In the genomic region with DNA sequence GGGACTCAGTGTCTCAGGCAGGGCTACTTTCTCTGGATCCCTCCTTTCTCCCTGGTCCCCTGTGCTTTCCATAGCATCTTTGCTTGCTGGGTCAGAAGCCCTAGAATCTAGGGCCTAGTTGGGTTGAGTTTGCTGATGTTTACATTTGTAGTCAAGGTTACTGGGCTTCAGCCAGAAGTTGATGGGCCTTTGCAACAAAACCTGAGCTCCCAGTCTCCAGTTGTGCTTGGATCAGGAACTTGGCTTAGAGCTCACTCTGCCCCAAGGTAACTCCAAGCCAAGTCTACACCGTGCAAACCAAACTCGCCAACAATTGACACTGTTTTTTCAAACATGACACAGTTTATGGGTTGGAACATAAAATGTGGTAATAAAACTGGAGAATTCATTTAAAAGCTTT, we compare ENCODE assay signal across 21 mouse cellular contexts.
DNase-seq lines count a peak whose midpoint lies in the region; ATAC-seq and TF ChIP-seq lines count a peak whose summit lies in the region.
"Had no signal": no experiment of that assay in that cellular context is flagged by ENCODE, and none has a peak within 500 bp of the region (broad histone marks: within the 10 kb centered on the region; RNA-seq: fewer than 3 reads in every experiment).

No protein-coding gene starts in this region.

- WGBS in heart, adult 2 months, result 39% methylated on average over 2 of the region's 2 CpGs
- 93% methylated on average over 2 of the region's 2 CpGs for WGBS in heart, embryonic 11.5 days (ENCODE audit: insufficient replicate concordance)
- 77% methylated on average over 2 of the region's 2 CpGs for WGBS in lung, embryonic 14.5 days
- WGBS in lung, postnatal 0 days, result 71% methylated on average over 2 of the region's 2 CpGs

- no peak for TF ChIP-seq POLR2A in heart, adult 2 months (IDR thresholded peaks at IDR 0.05; ENCODE audit: insufficient read depth, low read depth, low read length)

- H3K4me3 ChIP-seq in heart, adult 2 months, result no peak overlapping the region
- H3K4me3 ChIP-seq in heart, embryonic 11.5 days (ENCODE audit: low read depth, low read length), result no peak overlapping the region
- no peak overlapping the region for H3K4me3 ChIP-seq in lung, embryonic 14.5 days (ENCODE audit: low read depth, low read length)
- H3K4me3 ChIP-seq in lung, postnatal 0 days (ENCODE audit: low read depth, low read length), result no peak overlapping the region
- H3K4me3 ChIP-seq: forebrain, embryonic 13.5 days; heart, embryonic 10.5 days; myocyte; neural tube, embryonic 15.5 days had no signal

- no peaks in the 10 kb centered on the region for H3K9me3 ChIP-seq in heart, embryonic 11.5 days (replicated peaks; ENCODE audit: control insufficient read depth, low read length)
- no peaks in the 10 kb centered on the region for H3K9me3 ChIP-seq in lung, embryonic 14.5 days (ENCODE audit: low read depth, low read length)
- H3K9me3 ChIP-seq in lung, postnatal 0 days (ENCODE audit: low read length), result no peaks in the 10 kb centered on the region
- H3K9me3 ChIP-seq: forebrain, embryonic 13.5 days; heart, embryonic 10.5 days; neural tube, embryonic 15.5 days had no signal

- TF ChIP-seq EP300 in heart, adult 2 months (IDR thresholded peaks at IDR 0.05; ENCODE audit: insufficient read depth, low read depth, low read length), result no peak
- TF ChIP-seq EP300 in lung, postnatal 0 days (IDR thresholded peaks at IDR 0.05), result no peak

- H3K27ac ChIP-seq in heart, adult 2 months, result no peak overlapping the region; the same call in 1 of the 2 replicates
- H3K27ac ChIP-seq in heart, embryonic 11.5 days (ENCODE audit: low read depth, low read length), result no peak overlapping the region
- no peak overlapping the region for H3K27ac ChIP-seq in lung, embryonic 14.5 days (ENCODE audit: low read depth)
- H3K27ac ChIP-seq in lung, postnatal 0 days (ENCODE audit: low read length), result no peak overlapping the region
- H3K27ac ChIP-seq: forebrain, embryonic 13.5 days; heart, embryonic 10.5 days; macrophage; neural tube, embryonic 15.5 days had no signal

- ATAC-seq in heart, embryonic 11.5 days (replicated peaks; ENCODE audit: insufficient number of reproducible peaks, low FRiP score, low TSS enrichment), result no peak
- ATAC-seq in lung, embryonic 14.5 days (ENCODE audit: insufficient read depth), result no peak
- ATAC-seq in lung, postnatal 0 days, result no peak
- ATAC-seq: forebrain, embryonic 13.5 days; hindbrain, embryonic 16.5 days had no signal

- H3K4me1 ChIP-seq in heart, adult 2 months (ENCODE audit: control insufficient read depth, insufficient read depth, low read length), result peaks cover 5% of the 10 kb centered on the region; the same call in 1 of the 2 replicates
- no peaks in the 10 kb centered on the region for H3K4me1 ChIP-seq in heart, embryonic 11.5 days (ENCODE audit: control insufficient read depth, insufficient read depth, low read length)
- H3K4me1 ChIP-seq in lung, embryonic 14.5 days (ENCODE audit: insufficient read depth), result 0 out of 2 replicates have a peak, but pooled peaks cover 3% of the 10 kb centered on the region
- H3K4me1 ChIP-seq in lung, postnatal 0 days (ENCODE audit: insufficient read depth, low read depth, low read length), result no peaks in the 10 kb centered on the region
- H3K4me1 ChIP-seq: forebrain, embryonic 13.5 days; neural tube, embryonic 15.5 days had no signal

- no peaks in the 10 kb centered on the region for H3K27me3 ChIP-seq in heart, adult 2 months (ENCODE audit: control insufficient read depth, insufficient read depth, low read length)
- no peaks in the 10 kb centered on the region for H3K27me3 ChIP-seq in heart, embryonic 11.5 days (ENCODE audit: control insufficient read depth, insufficient read depth, low read length)
- no peaks in the 10 kb centered on the region for H3K27me3 ChIP-seq in lung, embryonic 14.5 days (ENCODE audit: insufficient read depth, low read length)
- H3K27me3 ChIP-seq in lung, postnatal 0 days (replicated peaks; ENCODE audit: insufficient read depth, low read length), result no peaks in the 10 kb centered on the region
- H3K27me3 ChIP-seq: forebrain, embryonic 13.5 days; neural tube, embryonic 15.5 days had no signal

- no peak overlapping the region for H3K4me2 ChIP-seq in heart, embryonic 11.5 days
- H3K4me2 ChIP-seq in lung, embryonic 14.5 days, result no peak overlapping the region
- H3K4me2 ChIP-seq in lung, postnatal 0 days (replicated peaks; ENCODE audit: low read depth, low read length), result no peak overlapping the region
- H3K4me2 ChIP-seq: forebrain, embryonic 13.5 days; liver, embryonic 11.5 days; neural tube, embryonic 15.5 days had no signal

- TF ChIP-seq CTCF in heart, adult 2 months (IDR thresholded peaks at IDR 0.05), result no peak
- TF ChIP-seq CTCF in lung, embryonic 14.5 days (IDR thresholded peaks at IDR 0.05; ENCODE audit: low read depth), result no peak
- TF ChIP-seq CTCF in lung, postnatal 0 days (IDR thresholded peaks at IDR 0.05), result no peak

- DNase-seq in heart, adult 2 months, result peak; percentile 18 to 42
- peak; percentile 36 for DNase-seq in lung, embryonic 14.5 days
- DNase-seq in lung, postnatal 0 days (ENCODE audit: low spot score), result no peak
- peak; percentile 71 for DNase-seq in NIH3T3 (ENCODE audit: low read depth)
- peak; percentile 50 for DNase-seq in fibroblast of lung, adult 2 months (ENCODE audit: low read depth)
- DNase-seq in right cerebral cortex, postnatal 25 days, result no peak
- DNase-seq: cerebellum, adult 9-11 months; heart, postnatal 36 days; kidney, adult 8-10 months; kidney, postnatal 36 days; layer of hippocampus, adult 9-11 months; midbrain, embryonic 14.5 days; right cerebral cortex, adult 18-20 months had no signal

- H3K9ac ChIP-seq in heart, adult 2 months (ENCODE audit: low read depth, low read length), result no peak overlapping the region
- no peak overlapping the region for H3K9ac ChIP-seq in heart, embryonic 11.5 days (ENCODE audit: low read depth, low read length)
- H3K9ac ChIP-seq in lung, embryonic 14.5 days, result no peak overlapping the region
- no peak overlapping the region for H3K9ac ChIP-seq in lung, postnatal 0 days (replicated peaks; ENCODE audit: low read depth)
- H3K9ac ChIP-seq: forebrain, embryonic 13.5 days; neural tube, embryonic 15.5 days had no signal

- intact Hi-C loops in heart, adult 2 months (cut with DNase I), result no loop called here

- H3K79me2 ChIP-seq in heart, adult 2 months (replicated peaks; ENCODE audit: control insufficient read depth, insufficient read depth, low read length), result no peaks in the 10 kb centered on the region

- no peaks in the 10 kb centered on the region for H3K36me3 ChIP-seq in heart, adult 2 months (ENCODE audit: control insufficient read depth, insufficient read depth, low read length)
- no peaks in the 10 kb centered on the region for H3K36me3 ChIP-seq in heart, embryonic 11.5 days (ENCODE audit: control insufficient read depth, insufficient read depth, low read length)
- H3K36me3 ChIP-seq in lung, embryonic 14.5 days (ENCODE audit: insufficient read depth), result no peaks in the 10 kb centered on the region
- H3K36me3 ChIP-seq in lung, postnatal 0 days (ENCODE audit: insufficient read depth, low read length), result no peaks in the 10 kb centered on the region
- H3K36me3 ChIP-seq: heart, embryonic 10.5 days; neural tube, embryonic 15.5 days had no signal

Comparison
In these comparisons a context has a peak if more than half of its experiments do, and no peak if none do; other contexts are left out.
1. DNase-seq: peak in heart, adult 2 months (2 of 2), lung, embryonic 14.5 days (single experiment), NIH3T3 (single experiment) and fibroblast of lung, adult 2 months (single experiment); none in lung, postnatal 0 days (single experiment) and right cerebral cortex, postnatal 25 days (single experiment).